Mouse (Mus musculus): ENCODE data around the gene Arpc1b. TPM values are rescaled to one million over a fixed set of nuclear protein-coding genes. Genes with fewer than 3 reads are reported as not detected.
"Not testable (repeated sequence)": the region's sequence is repeated elsewhere in the genome, so short reads cannot be mapped to it uniquely, and the experiment has no call there.

The Arpc1b gene
- total RNA-seq, 2 experiments from 2014 or later = 28.3 to 30.3 TPM

GRCm38 (mm10) chr5:145110401-145110800 is 3.6 kb upstream of the Arpc1b start:
- no peak for DNase-seq (ENCODE audit: extremely low spot score in 1 of 2, low spot score in 2 of 2)
- intact Hi-C loops (cut with DNase I) = no loop called here

- intact Hi-C loops (cut with DNase I) = no loop called here
- DNase-seq (ENCODE audit: extremely low spot score in 1 of 2, low spot score in 2 of 2) = no peak
These were observed 1.4 kb upstream of the Arpc1b start for GRCm38 (mm10) chr5:145112566-145112965.

- DNase-seq (ENCODE audit: extremely low spot score in 1 of 2, low spot score in 2 of 2) = no peak
- intact Hi-C loops (cut with DNase I) = no loop called here
These were observed 599 bp upstream of the Arpc1b start for GRCm38 (mm10) chr5:145113416-145113815.

- DNase-seq (ENCODE audit: extremely low spot score in 1 of 2, low spot score in 2 of 2) = peak in 1 of 2 experiments; percentile 85
- intact Hi-C loops (cut with DNase I) = no loop called here
These were observed 825 bp downstream of the Arpc1b start for GRCm38 (mm10) chr5:145114606-145115473.

GRCm38 (mm10) chr5:145115736-145116135 is 1.7 kb downstream of the Arpc1b start:
- no peak for DNase-seq (ENCODE audit: extremely low spot score in 1 of 2, low spot score in 2 of 2)

GRCm38 (mm10) chr5:145116316-145116715 is 2.3 kb downstream of the Arpc1b start:
- intact Hi-C loops (cut with DNase I) = no loop called here
- peak in 1 of 2 experiments; percentile 84 for DNase-seq (ENCODE audit: extremely low spot score in 1 of 2, low spot score in 2 of 2)

More at GRCm38 (mm10) chr5:145115736-145116135, 1.7 kb downstream of the Arpc1b start:
- intact Hi-C loops (cut with DNase I) = no loop called here

GRCm38 (mm10) chr5:145116916-145117315 is 2.9 kb downstream of the Arpc1b start:
- intact Hi-C loops (cut with DNase I) = no loop called here
- DNase-seq (ENCODE audit: extremely low spot score in 1 of 2, low spot score in 2 of 2) = peak in 1 of 2 experiments; percentile 79

- DNase-seq (ENCODE audit: extremely low spot score in 1 of 2, low spot score in 2 of 2) = no peak
- intact Hi-C loops (cut with DNase I) = no loop called here
These were observed 4.0 kb downstream of the Arpc1b start for GRCm38 (mm10) chr5:145118005-145118404.

- intact Hi-C loops (cut with DNase I) = no loop called here
- DNase-seq (ENCODE audit: extremely low spot score in 1 of 2, low spot score in 2 of 2) = no peak
These were observed 4.4 kb downstream of the Arpc1b start for GRCm38 (mm10) chr5:145118461-145118860.

GRCm38 (mm10) chr5:145119385-145119784 is 5.4 kb downstream of the Arpc1b start:
- intact Hi-C loops (cut with DNase I) = no loop called here
- DNase-seq (ENCODE audit: extremely low spot score in 1 of 2, low spot score in 2 of 2) = no peak

GRCm38 (mm10) chr5:145120921-145121320 is 6.9 kb downstream of the Arpc1b start:
- no peak for DNase-seq (ENCODE audit: extremely low spot score in 1 of 2, low spot score in 2 of 2)
- intact Hi-C loops (cut with DNase I) = no loop called here

- intact Hi-C loops (cut with DNase I) = no loop called here
- DNase-seq (ENCODE audit: extremely low spot score in 1 of 2, low spot score in 2 of 2) = no peak
These were observed 9.4 kb downstream of the Arpc1b start for GRCm38 (mm10) chr5:145123396-145123795.

GRCm38 (mm10) chr5:145126580-145126979 is 12.6 kb downstream of the Arpc1b start:
- intact Hi-C loops (cut with DNase I) = no loop called here

GRCm38 (mm10) chr5:145129124-145129523 is 15.1 kb downstream of the Arpc1b start:
- DNase-seq (ENCODE audit: extremely low spot score in 1 of 2, low spot score in 2 of 2) = no peak
- intact Hi-C loops (cut with DNase I) = no loop called here

More at GRCm38 (mm10) chr5:145126580-145126979, 12.6 kb downstream of the Arpc1b start:
- DNase-seq (ENCODE audit: extremely low spot score in 1 of 2, low spot score in 2 of 2) = no peak

- DNase-seq (ENCODE audit: extremely low spot score in 1 of 2, low spot score in 2 of 2); intact Hi-C loops (cut with DNase I): not testable (repeated sequence)
These were observed 15.8 kb downstream of the Arpc1b start for GRCm38 (mm10) chr5:145129773-145130172.

- DNase-seq (ENCODE audit: extremely low spot score in 1 of 2, low spot score in 2 of 2) = no peak
- intact Hi-C loops (cut with DNase I) = no loop called here
These were observed 16.2 kb downstream of the Arpc1b start for GRCm38 (mm10) chr5:145130191-145130590.

- DNase-seq (ENCODE audit: extremely low spot score in 1 of 2, low spot score in 2 of 2) = no peak
- intact Hi-C loops (cut with DNase I) = no loop called here
These were observed 17.0 kb downstream of the Arpc1b start for GRCm38 (mm10) chr5:145130995-145131394.

- DNase-seq (ENCODE audit: extremely low spot score in 1 of 2, low spot score in 2 of 2); intact Hi-C loops (cut with DNase I): not testable (repeated sequence)
These were observed 19.3 kb downstream of the Arpc1b start for GRCm38 (mm10) chr5:145133275-145133674.

- no peak for DNase-seq (ENCODE audit: extremely low spot score in 1 of 2, low spot score in 2 of 2)
- intact Hi-C loops (cut with DNase I) = no loop called here
These were observed 24.8 kb downstream of the Arpc1b start for GRCm38 (mm10) chr5:145138836-145139235.
